11 mouse cellular contexts compared by ENCODE assay signal in the genomic region with DNA sequence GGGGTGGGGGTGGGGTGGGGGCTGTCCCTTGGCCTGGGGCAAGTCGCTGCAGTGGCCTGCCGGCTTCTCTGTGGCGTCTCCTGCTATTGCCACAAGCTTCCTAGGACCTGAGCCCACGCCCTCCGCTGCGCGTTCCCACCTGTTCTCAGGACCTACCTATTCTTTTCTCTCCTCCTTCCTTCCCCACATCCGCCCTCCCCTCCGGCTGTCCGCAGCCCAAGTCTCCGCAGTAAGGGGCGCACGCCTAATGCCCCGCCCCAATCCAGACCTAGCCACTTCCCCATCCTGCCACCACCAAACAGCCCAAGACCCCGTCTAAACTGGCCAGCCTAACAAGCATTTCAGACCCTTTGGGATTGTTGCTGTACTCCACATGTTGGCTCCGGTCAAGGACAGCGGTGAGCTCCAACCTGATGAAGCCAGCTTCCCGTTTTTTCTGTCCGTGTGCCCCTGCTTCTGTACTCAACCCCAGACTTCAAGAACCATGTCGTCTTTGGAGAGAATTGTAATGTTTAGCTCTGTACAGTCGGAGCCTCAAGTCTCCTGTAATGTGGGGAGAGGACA. TPM values are rescaled to one million over a fixed set of nuclear protein-coding genes. Genes with fewer than 3 reads are reported as not detected.
DNase-seq lines count a peak whose midpoint lies in the region; ATAC-seq and TF ChIP-seq lines count a peak whose summit lies in the region.
"Had no signal": no experiment of that assay in that cellular context is flagged by ENCODE, and none has a peak within 500 bp of the region (broad histone marks: within the 10 kb centered on the region; RNA-seq: fewer than 3 reads in every experiment).

No protein-coding gene starts in this region.

- peak overlapping the region; percentile 44; the same call in 1 of the 2 replicates for H3K9ac ChIP-seq in heart, embryonic 13.5 days
- no peak overlapping the region; the same call in 1 of the 2 replicates for H3K9ac ChIP-seq in lung, embryonic 14.5 days
- peak overlapping the region; percentile 66 for H3K9ac ChIP-seq in MEL (ENCODE audit: control insufficient read depth, low read depth, low read length, poor library complexity, severe bottlenecking)
- no peak overlapping the region for H3K9ac ChIP-seq in limb, embryonic 12.5 days (replicated peaks)

- TF ChIP-seq POLR2A in MEL (IDR thresholded peaks at IDR 0.05; ENCODE audit: control insufficient read depth in 1 of 2, insufficient read depth in 1 of 2, low read depth in 1 of 2, low read length in 2 of 2, poor library complexity in 1 of 2): 0 out of 4 replicates have a peak, but pooled peaks of 1 of the 2 experiments have one; percentile 4

- peaks cover 53% of the 10 kb centered on the region for H3K27me3 ChIP-seq in heart, embryonic 13.5 days (replicated peaks)
- H3K27me3 ChIP-seq in lung, embryonic 14.5 days (ENCODE audit: insufficient read depth, low read length): 0 out of 2 replicates have a peak, but pooled peaks cover 3% of the 10 kb centered on the region
- no peaks in the 10 kb centered on the region; a peak in 1 of 4 replicates for H3K27me3 ChIP-seq in MEL (ENCODE audit: control insufficient read depth in 1 of 2, insufficient read depth in 2 of 2, low read length in 2 of 2)
- H3K27me3 ChIP-seq in limb, embryonic 12.5 days: peaks cover 52% of the 10 kb centered on the region

- H3K4me2 ChIP-seq in heart, embryonic 13.5 days: peak overlapping the region; percentile 52
- peak overlapping the region; percentile 31 for H3K4me2 ChIP-seq in lung, embryonic 14.5 days
- peak overlapping the region; percentile 23 for H3K4me2 ChIP-seq in limb, embryonic 12.5 days

- no peaks in the 10 kb centered on the region for H3K79me2 ChIP-seq in MEL (ENCODE audit: control insufficient read depth, insufficient read depth, low read length, poor library complexity)

- DNase-seq in heart, adult 8-10 months (ENCODE audit: low spot score): no peak
- no peak for DNase-seq in lung, embryonic 14.5 days
- DNase-seq in lung, postnatal 14 days: no peak
- peak; percentile 47 for DNase-seq in MEL (ENCODE audit: low read depth, low spot score)
- no peak for DNase-seq in layer of hippocampus, adult 8-10 months (ENCODE audit: low spot score in 2 of 2)
- no peak for DNase-seq in urinary bladder, postnatal 4 days (ENCODE audit: low spot score in 2 of 2)
- DNase-seq: cerebellum, adult 8-10 months; thymus, adult 2 months had no signal

- H3K36me3 ChIP-seq in heart, embryonic 13.5 days: no peaks in the 10 kb centered on the region
- no peaks in the 10 kb centered on the region for H3K36me3 ChIP-seq in lung, embryonic 14.5 days (ENCODE audit: insufficient read depth)
- no peaks in the 10 kb centered on the region for H3K36me3 ChIP-seq in MEL (ENCODE audit: control insufficient read depth in 1 of 2, insufficient read depth in 2 of 2, low read length in 2 of 2)
- H3K36me3 ChIP-seq in limb, embryonic 12.5 days: no peaks in the 10 kb centered on the region

- 27% methylated on average over 20 of the region's 21 CpGs for WGBS in heart, embryonic 13.5 days
- 31% methylated on average over 21 of the region's 21 CpGs for WGBS in lung, embryonic 14.5 days
- WGBS in limb, embryonic 12.5 days: 25% methylated on average over 21 of the region's 21 CpGs

- 0 out of 2 replicates have a peak, but pooled peaks cover 5% of the 10 kb centered on the region for H3K9me3 ChIP-seq in heart, embryonic 13.5 days
- no peaks in the 10 kb centered on the region for H3K9me3 ChIP-seq in lung, embryonic 14.5 days (ENCODE audit: low read depth, low read length)
- H3K9me3 ChIP-seq in MEL (replicated peaks; ENCODE audit: insufficient read depth, low read length): no peaks in the 10 kb centered on the region
- H3K9me3 ChIP-seq in limb, embryonic 12.5 days: peaks cover 6% of the 10 kb centered on the region; the same call in 1 of the 2 replicates

- TF ChIP-seq EP300 in MEL (IDR thresholded peaks at IDR 0.05; ENCODE audit: low read depth in 1 of 2, low read length in 2 of 2): no peak

- peaks cover 27% of the 10 kb centered on the region for H3K4me1 ChIP-seq in heart, embryonic 13.5 days
- peaks cover 16% of the 10 kb centered on the region for H3K4me1 ChIP-seq in lung, embryonic 14.5 days (ENCODE audit: insufficient read depth)
- H3K4me1 ChIP-seq in MEL (ENCODE audit: control insufficient read depth in 1 of 2, insufficient read depth in 2 of 2, low read length in 2 of 2): peaks cover 0 to 4% of the 10 kb centered on the region in 2 experiments; a peak in 1 of 4 replicates
- H3K4me1 ChIP-seq in limb, embryonic 12.5 days (replicated peaks): peaks cover 11% of the 10 kb centered on the region

- peak overlapping the region; percentile 15; the same call in 1 of the 2 replicates for H3K4me3 ChIP-seq in heart, embryonic 13.5 days
- H3K4me3 ChIP-seq in lung, embryonic 14.5 days (ENCODE audit: low read depth, low read length): no peak overlapping the region
- peak overlapping the region; percentile 52 to 63 for H3K4me3 ChIP-seq in MEL (ENCODE audit: control insufficient read depth in 1 of 2, insufficient read depth in 1 of 2, low read depth in 2 of 2, low read length in 2 of 2)
- H3K4me3 ChIP-seq in limb, embryonic 12.5 days (replicated peaks): peak overlapping the region; percentile 7; the same call in 1 of the 2 replicates

- H3K27ac ChIP-seq in heart, embryonic 13.5 days (replicated peaks): no peak overlapping the region
- H3K27ac ChIP-seq in lung, embryonic 14.5 days (ENCODE audit: low read depth): no peak overlapping the region
- no peak overlapping the region for H3K27ac ChIP-seq in MEL (ENCODE audit: control insufficient read depth, low read depth, low read length)
- no peak overlapping the region for H3K27ac ChIP-seq in limb, embryonic 12.5 days

- no peak for TF ChIP-seq CTCF in lung, embryonic 14.5 days (IDR thresholded peaks at IDR 0.05; ENCODE audit: low read depth)
- TF ChIP-seq CTCF in MEL (IDR thresholded peaks at IDR 0.05 in 2 of 3, conservative IDR thresholded peaks at IDR 0.05 in 1 of 3; ENCODE audit: control insufficient read depth in 1 of 3, insufficient read depth in 1 of 3, low read depth in 2 of 3, low read length in 3 of 3, poor library complexity in 1 of 3, severe bottlenecking in 1 of 3): no peak

- no peak for TF ChIP-seq RAD21 in MEL (IDR thresholded peaks at IDR 0.05; ENCODE audit: low read depth, low read length)

- no peak for ATAC-seq in heart, embryonic 13.5 days (ENCODE audit: extremely low read depth, insufficient number of reproducible peaks, low FRiP score, low TSS enrichment)
- no peak for ATAC-seq in lung, embryonic 14.5 days (ENCODE audit: insufficient read depth)
- ATAC-seq in limb, embryonic 12.5 days (ENCODE audit: insufficient number of reproducible peaks, insufficient read depth, low FRiP score, low TSS enrichment, low read depth): no peak

TF ChIP-seq in MEL, 35 proteins besides CTCF, POLR2A, EP300 and RAD21:
- TF ChIP-seq MAFK (IDR thresholded peaks at IDR 0.05; ENCODE audit: borderline replicate concordance, low read depth, low read length): no peak
- TF ChIP-seq SIN3A (IDR thresholded peaks at IDR 0.05; ENCODE audit: low read length): no peak

RNA-seq across cellular contexts. Expression of gene Wnt7b, which starts 33.3 kb away (rescaled TPM):
- 3.5 and 4.6 TPM in 2 replicates for polyA plus RNA-seq in heart, embryonic 13.5 days (2015; fragmentation: Nextera tagmentation; extraction: Ambion mirVana)
- under 1 TPM in 3 of 4 experiments, not detected in 1; 0.06 to 0.19 (median 0.14) TPM for total RNA-seq in heart, adult 8-10 months (2022)
- 65.7 and 77.0 TPM in 2 replicates for polyA plus RNA-seq in lung, embryonic 14.5 days (2014; fragmentation: Nextera tagmentation; extraction: Ambion mirVana)
- total RNA-seq in MEL (2012; rRNA removed): not detected in 2 replicates
- polyA plus RNA-seq in MEL (2012; ENCODE audit: insufficient read depth in 1 of 2, insufficient read length in 2 of 2, low read depth in 1 of 2, low replicate concordance in 2 of 2, missing spikeins in 1 of 2): not detected
- polyA plus RNA-seq in limb, embryonic 12.5 days (2016; fragmentation: Nextera tagmentation; extraction: Ambion mirVana): 31.2 and 34.8 TPM in 2 replicates
- total RNA-seq in layer of hippocampus, adult 8-10 months (2022): 10 to 100 TPM; 45.9 to 52.4 (median 49.1) TPM
- polyA plus RNA-seq: small intestine, adult 2 months had no signal

Comparison
In these comparisons a context has a peak if more than half of its experiments do, and no peak if none do; other contexts are left out.
1. H3K9ac ChIP-seq: peak in heart, embryonic 13.5 days (single experiment) and MEL (single experiment); none in lung, embryonic 14.5 days (single experiment) and limb, embryonic 12.5 days (single experiment).
2. Peak in every context shown above with its lines, with median percentiles within 50 percentile points of each other: H3K4me2 ChIP-seq.